Mouse (Mus musculus): Measurements from ENCODE around the gene Clstn2.

DNA sequence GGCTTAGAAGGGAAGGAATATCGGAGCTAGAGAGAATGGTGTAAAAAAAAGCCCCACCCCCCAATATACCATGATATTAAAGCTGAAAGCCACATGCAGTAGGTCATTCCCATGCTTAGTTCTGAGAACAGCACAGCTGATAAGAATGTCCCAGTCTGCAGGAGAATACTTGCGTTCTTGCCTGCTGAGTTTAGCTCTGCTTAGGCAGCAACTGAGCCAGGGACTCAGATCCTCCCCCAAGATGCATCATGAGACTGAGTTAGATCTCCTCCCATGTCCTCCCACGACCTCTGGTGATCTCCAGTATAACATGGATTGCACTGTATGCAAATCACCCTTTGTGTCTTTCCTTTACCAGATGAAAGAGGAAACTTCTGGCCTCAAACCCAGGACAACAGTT is 219.8 kb downstream of the Clstn2 start:
- TF ChIP-seq POLR2A (IDR thresholded peaks at IDR 0.05; ENCODE audit: control insufficient read depth in 1 of 2, insufficient read depth in 1 of 2, low read depth in 1 of 2, low read length in 2 of 2, poor library complexity in 1 of 2) (no peak), E2F4 (IDR thresholded peaks at IDR 0.05; ENCODE audit: borderline replicate concordance, low read depth, low read length) (no peak), MYC (IDR thresholded peaks at IDR 0.05; ENCODE audit: low read depth, low read length) (no peak), CTCF (IDR thresholded peaks at IDR 0.05 in 2 of 3, conservative IDR thresholded peaks at IDR 0.05 in 1 of 3; ENCODE audit: control insufficient read depth in 1 of 3, insufficient read depth in 1 of 3, low read depth in 2 of 3, low read length in 3 of 3, poor library complexity in 1 of 3, severe bottlenecking in 1 of 3) (no peak), EP300 (IDR thresholded peaks at IDR 0.05; ENCODE audit: low read depth in 1 of 2, low read length in 2 of 2) (no peak), UBTF (IDR thresholded peaks at IDR 0.05; ENCODE audit: borderline replicate concordance, insufficient read depth, low read depth, low read length) (no peak)
